Mouse (Mus musculus) liver (tissue): Measurements from ENCODE around the gene Hs3st2.

Experiments
- DNase-seq: peaks from one replicate; pipeline ENCODE4 v3.0.0-alpha.2; 2020; ENCODE audit warnings: mixed read lengths

Hs3st2 gene

DNA sequence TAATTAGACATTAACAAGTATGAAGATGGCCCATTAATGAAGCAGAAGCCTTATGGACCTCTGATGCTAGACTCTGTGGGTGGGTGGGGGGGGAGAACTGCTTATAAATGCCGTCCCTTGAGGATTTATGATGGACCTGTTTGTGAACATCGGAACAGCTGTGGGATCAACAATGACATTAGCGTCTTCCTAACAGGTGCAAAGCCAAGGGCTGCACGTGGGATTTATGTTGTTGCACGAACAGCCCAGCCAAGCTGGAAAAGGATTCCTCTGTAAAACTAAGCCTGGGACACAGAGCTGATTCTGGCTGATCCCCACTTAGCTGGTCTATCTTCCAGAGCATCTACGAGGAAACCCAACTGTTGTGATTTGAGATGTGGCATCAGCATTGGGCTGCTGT is 69.0 kb downstream of the Hs3st2 start:
- DNase-seq: no peak

DNA sequence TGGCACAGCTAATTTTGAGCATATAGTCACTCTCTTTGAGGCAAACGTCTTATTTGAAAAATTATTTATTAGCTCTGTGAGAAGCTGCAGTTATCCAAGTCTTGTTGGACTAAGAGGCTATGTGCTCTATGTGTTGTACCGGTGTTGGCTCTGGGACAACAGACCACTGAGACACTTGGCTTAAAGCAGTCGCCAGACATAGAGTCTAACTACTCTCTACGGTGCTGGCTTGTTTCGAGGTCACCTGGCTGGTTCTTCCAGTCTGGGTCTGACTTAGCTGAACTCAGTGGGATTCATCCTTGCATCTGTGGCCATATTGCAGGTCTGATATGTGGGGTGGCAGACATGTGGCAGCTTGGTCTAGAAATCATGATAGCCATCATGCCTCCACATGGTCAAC is 72.8 kb downstream of the Hs3st2 start:
- no peak for DNase-seq

DNA sequence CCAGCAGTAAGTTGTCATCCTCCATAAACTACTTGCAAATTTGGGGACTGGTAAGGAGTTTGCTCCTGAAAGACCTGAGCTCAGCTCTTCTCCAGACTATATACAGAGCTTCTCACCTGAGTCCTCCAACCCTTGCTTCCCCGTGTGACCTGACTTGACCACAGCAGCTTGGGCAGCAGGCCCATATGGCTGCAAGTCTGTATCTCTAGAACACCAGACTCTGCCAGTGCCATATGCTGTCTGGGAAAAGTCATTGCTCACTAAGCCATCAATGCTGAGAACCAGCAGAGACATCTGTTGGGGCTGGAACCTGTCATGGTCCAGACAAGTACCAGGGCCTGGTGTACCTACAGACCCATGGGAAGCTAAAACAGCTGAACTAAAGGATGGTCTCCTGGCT is 73.5 kb downstream of the Hs3st2 start:
- DNase-seq: no peak

DNA sequence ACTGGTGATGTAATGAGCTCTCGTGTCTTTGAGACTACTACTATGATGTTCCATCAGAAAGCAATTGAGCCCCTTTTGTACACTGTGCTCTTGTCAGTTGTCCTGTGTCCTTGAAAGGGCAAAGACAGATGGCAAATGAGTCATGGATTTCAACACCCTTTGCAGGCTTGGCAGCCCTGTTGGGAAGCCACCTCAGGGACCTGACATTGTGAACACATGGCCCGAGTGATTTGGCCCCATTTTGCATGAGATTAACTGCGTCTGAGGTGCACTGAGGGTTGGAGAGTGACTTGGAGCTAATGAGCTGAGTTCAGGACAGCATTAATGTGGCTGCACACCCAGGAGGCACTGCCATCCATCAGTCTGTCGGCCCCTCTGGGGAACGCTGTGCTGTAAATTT is 74.7 kb downstream of the Hs3st2 start:
- DNase-seq: no peak

DNA sequence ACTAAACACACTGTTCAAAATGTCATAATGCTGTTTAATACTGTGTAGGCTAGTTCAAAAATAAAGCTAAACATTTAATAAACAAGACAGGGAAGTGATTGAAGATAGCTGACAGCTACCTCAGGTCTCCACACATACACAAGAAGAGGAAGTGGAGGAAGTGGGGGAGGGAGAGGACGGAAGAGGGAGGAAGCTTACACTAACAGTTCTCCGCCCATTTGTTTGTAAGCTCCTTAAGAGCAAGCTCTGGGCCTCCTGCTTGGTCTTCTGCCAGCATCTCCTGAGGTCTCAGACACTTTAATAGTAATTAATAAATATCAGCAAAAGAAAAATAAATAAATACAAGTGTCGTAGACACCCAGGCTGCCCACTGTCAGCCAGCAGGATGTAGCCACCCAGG is 77.8 kb downstream of the Hs3st2 start:
- no peak for DNase-seq

DNA sequence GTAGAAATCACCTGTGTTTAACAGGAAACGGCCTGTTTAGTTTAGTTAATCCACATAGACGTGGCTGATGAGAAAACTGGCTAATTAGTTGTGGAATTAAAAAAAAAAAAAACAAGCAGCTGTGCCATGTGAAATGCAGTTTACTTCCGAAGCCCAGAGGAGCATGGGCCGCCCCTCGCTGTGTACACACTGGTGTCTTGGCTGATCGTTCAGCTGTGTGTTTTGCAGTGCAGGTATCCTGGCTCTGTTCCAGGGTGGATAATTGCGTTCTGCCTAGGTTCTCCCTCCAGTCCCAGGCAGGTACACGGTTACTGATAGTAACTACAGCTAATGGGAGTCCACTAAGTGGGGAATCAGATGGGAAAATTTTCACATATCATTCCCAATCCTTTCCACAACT is 86.6 kb downstream of the Hs3st2 start:
- no peak for DNase-seq

DNA sequence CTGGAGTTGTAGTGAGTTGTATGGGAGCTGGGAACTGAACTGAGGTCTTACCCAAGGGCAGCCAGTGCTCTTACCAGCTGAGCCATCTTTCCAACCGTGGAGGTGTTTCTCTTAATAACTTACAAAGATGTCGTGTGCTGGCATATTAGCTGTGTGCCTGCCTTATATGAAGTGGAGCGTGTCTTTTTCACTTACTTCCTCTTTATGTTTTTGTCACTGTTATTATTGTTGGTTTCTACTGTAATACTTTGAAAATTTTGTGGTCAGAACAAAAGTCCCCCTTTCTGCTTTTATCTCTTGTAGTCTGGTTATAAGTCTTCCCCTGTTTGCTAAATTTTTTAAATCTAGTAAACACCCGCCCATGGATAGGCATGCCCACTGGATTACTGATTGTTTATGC is 88.4 kb downstream of the Hs3st2 start:
- DNase-seq: no peak

DNA sequence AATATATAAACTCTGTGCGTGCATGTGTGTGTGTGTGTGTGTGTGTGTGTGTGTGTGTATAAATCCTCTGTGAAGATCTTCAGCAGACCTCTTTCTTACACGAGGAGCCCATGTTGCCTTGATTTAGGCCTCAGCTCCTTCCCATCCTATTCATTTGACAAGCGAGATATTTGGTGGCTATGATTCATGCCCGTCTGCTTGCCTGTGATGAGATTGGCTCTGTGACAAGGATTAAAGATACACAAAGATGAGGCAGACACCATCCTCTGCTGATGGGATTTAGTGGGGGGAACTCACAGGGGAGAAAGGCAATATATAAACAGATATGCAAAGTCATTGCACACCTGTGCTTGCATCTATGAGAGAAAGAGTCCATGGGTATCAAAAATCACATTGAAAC is 92.9 kb downstream of the Hs3st2 start:
- DNase-seq: no peak

DNA sequence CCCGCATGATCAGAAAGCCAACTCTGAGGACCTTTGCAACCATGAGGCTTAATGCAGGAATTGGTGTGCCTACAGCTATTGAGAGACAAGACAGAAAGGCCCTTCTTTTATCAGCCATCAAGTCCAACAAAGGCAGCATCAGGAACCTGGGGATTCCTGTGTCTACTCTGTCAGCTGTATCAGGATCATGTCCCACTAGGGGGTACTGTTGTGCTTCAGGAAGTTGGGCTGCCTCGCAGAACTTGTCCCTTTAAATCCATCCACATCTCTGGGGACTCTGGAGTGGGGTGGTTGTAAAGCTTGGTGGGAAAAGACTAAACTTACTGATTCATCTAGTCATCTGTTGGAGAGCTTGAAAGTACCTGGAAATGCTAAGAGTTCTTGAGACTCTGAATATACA is 93.6 kb downstream of the Hs3st2 start:
- no peak for DNase-seq

DNA sequence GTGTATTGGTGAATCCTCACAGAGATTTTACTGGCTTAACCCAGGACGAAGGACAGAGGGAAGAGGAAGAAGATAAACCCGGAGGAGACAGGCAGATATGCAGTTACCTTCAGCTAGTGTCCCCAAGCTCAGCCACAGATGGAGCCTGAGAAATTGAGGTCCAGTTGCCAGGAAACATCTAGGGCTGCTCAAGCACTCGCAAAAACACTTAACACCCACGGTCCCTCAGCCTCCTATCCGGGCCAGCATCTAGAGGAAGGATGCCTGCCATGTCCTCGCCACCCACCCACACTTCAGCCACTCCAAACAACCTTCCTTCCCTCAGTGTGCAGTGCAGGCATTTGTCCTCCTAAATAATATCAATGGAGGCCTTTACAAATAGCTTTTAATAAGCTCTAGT is 95.6 kb downstream of the Hs3st2 start:
- no peak for DNase-seq

DNA sequence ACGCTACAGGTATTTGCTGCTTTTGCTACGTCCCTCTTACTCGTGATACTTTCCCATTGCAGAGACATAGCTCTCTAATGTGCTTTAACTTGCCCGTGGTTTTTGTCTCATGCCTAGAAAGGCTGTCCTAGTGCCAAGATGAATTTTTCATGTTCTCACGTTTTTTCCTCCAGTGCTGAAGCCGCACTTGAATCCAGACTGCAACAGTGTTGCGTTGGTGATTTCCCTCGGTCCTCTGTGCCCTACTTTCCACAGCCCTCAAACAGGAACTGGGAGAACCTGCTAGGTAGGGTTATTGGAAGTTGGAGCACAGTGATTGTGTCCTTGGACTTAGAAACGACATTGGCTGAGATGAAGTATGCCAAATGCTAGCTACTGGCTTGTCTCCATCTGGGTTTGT is 97.7 kb downstream of the Hs3st2 start:
- DNase-seq: no peak

DNA sequence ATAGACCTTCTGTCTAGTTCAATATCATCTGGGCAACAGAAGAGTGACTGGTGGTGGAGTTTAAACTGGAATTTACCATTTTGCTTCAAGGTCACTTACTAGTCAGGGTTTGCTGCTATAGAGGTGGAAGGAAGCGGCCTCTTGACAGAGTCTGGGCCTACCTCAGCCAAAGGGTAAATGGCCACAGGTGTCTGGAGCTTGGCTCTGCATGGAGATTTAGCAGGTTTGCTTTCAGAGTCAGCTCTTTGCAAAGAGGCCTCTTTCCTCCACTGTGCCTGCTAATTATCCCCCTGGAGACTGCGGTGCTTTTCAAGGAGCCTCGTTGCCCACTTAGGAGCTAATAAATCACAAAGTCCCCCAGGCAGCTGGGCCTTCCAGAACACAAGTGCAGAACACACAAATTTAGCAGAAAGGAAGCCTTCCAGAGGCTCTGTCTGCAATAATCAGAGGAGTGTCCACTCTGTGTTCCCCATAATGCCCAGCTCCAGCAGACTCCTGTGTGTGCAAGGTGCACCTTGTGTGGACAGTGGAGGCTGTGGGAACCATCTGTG is 99.9 kb downstream of the Hs3st2 start:
- no peak for DNase-seq

DNA sequence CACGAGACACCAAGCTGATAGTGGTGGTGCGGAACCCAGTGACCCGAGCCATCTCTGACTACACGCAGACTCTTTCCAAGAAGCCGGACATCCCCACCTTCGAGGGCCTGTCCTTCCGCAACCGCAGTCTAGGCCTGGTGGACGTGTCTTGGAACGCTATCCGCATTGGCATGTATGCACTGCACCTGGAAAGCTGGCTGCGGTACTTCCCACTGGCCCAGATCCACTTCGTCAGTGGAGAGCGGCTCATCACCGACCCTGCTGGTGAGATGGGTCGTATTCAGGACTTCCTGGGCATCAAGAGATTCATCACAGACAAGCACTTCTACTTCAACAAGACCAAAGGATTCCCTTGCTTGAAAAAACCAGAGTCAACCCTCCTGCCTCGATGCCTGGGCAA is 108.9 kb downstream of the Hs3st2 start:
- DNase-seq: no peak

DNA sequence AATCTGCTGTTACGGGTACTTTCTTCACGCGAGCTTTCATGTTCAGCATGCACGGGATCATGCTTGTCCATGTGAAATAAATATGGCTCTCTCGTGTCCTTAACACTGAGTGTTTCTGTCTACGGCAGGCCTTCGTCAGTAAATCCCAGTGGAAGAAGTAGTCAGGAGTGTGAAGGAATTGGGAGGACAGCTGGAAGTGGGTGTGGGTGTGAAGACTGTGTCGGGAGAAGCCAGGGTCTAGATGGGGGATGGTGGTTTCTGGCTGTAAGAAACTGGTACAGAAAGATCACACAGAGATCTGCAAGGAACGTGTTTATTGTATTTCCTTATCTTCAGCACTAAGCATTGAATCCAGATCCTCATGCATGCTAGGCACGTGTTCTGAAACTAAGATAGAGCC is 110.0 kb downstream of the Hs3st2 start:
- DNase-seq: no peak

DNA sequence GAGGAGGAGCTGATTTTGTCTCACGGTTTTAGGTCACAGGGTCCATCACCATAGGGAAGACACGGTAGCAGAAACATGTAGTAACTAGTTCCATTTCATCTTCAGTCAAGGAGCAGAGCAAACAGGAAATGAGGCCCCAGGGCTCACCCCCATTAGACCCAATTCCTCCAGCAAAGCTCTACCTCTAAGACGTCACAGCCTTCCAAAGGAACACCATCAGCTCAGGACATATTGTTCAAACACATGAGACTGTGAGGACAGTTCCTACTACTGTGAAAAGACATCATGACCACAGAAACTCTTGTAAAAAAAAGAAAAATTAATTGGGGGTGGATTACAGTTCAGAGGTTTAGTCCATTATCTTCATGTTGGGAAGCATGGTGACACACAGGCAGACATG is 125.1 kb downstream of the Hs3st2 start:
- no peak for DNase-seq

DNA sequence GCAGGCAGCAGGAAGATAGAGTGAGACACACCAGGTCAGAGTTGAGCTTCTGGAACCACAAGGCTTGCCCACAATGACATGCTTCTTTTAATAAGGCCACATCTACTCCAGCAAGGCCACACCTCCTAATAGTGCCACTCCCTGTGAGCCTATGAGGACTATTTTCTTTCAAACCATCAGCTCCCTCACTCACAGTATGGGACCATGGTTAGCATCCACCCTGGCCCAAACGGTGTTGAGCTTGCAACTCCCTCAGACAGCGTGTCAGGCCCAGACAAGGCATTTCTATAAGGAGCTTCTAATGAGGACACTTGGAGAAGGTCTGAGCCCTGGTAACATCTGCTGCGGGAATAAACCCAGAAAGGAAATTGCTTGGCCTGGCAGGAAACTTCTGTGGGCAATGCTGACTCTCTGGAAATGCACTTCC is 125.5 kb downstream of the Hs3st2 start:
- no peak for DNase-seq

DNA sequence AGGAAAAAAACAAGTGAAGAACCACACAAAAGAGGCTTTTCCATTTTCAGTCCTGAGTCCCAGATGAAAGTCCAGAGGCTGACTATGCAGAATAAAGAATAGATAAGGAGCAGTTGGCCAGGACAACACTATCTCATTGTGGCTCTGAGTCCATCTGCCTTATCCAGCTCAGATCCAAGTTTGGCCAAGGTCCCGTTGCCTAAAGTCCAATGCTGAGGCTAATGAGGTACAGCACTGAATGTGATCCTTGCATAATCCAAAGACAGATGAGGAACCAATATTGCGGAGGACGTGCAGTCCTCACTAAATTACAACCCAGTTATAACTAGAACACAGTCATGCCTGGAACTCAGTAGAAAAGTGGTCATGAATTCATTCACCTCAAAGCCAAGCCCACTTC is 130.5 kb downstream of the Hs3st2 start:
- DNase-seq: no peak

DNA sequence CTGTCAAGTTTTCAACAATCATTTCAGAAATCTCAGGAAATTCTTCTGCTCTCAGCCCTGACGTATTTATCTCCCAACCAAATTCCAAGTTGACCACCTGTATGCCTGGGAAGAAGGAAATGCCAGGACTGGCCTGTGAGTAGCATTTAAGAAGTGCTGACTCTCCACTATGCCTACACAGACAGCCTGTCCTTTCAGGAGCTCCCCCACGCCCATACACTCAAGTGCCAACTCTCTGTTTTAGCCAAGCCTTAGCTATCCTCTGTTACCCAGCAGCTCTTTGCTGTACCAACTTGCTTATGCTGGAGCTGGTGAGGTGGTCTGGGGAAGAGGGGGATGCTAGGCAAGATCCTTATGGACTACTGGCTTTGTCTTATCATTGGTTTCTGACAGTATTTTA is 137.4 kb downstream of the Hs3st2 start:
- no peak for DNase-seq

DNA sequence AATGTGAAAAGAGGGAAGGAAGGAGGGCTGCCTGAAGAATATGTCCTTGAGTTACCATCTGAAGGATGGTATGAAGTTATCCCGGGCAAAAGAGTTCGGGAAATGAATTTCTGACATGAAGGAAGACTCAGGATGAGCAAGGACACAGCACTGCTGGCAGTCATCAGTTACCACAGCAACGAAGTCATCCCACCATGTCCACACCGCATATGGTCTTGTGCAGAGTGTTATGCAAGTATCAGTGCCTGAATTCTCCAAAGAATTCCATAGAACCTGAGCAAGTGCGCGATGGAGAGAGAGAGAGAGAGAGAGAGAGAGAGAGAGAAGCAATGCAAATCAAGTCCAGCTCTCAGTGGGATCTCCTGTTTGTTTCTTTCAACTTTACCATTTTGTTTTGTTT is 142.0 kb downstream of the Hs3st2 start:
- no peak for DNase-seq

DNA sequence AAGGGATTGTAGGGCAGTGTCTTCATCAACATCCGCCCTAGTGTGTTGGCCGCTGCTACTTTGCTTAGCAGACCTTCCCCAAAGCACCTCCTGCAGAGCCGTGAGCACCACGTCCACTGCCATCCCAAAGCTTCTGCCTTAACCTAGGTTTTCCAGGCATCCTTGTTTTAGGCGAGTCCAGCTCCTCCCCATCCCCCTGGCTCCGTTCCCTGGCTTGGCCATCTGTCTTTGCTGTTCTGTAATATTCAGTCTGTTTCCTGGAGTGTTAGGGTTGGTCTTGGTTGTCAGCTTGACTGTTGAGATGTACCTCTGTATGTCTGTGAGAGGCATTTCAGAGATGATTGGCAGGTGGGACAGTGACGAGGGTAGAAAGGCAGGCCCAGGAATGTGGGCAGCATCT is 142.7 kb downstream of the Hs3st2 start:
- no peak for DNase-seq

DNA sequence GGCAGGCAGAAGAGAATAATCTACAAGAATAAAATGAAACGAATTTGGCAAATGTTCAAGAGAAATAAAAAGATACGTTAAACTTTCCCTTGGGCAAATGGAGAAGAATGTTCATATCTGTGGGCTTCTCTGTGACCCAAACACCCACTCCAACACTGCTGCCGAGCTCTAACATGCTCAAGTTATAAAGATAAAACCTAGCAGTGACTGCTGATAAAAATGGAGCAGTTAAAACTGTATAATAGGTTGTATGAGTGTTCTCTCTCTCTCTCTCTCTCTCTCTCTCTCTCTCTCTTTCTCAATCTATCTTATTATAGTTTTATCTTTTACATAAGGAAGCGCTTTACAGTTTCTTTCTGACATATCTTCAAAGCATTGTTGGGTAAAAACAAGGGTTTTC is 144.3 kb downstream of the Hs3st2 start:
- no peak for DNase-seq

DNA sequence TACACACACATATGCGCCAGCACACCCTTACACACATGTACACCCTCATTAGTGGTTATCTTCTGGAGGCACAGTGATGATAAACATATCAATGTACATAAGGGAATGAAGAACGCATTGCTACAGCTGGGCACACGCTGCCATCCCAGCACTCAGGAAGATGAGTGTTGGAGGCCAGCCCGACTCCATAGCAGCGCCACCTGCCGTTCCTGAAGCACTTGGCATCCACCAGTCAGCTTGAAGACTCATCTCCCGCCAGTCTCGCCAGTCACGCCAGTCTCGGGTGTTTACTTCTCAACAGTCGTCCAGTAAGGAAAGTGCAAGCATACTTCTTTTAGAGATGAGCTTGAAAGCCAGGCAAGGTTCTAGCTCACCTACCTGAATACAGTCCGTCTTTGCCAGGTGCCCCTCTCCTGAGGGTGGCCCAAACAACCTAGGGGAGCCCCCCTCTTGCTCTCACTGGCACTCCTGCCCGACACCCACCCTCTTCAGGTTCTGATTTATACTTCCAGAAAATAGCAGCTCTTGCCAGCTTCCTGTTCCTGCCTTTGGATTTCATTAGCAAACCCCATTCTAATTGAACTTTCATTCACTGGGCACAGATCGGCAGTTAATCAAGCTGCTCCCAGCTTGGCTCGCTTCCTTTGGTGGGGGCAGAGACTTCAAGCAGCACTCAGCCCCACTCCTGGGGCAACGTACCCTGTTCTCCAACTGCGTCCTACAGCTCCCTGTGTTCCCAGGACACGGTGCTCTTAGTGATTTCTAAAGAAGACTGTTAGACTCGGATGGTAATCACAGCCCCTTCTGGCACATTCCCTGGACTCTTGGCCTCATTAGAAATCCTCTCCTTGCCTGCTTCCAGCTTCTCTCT is 148.0 kb downstream of the Hs3st2 start:
- DNase-seq: no peak

DNA sequence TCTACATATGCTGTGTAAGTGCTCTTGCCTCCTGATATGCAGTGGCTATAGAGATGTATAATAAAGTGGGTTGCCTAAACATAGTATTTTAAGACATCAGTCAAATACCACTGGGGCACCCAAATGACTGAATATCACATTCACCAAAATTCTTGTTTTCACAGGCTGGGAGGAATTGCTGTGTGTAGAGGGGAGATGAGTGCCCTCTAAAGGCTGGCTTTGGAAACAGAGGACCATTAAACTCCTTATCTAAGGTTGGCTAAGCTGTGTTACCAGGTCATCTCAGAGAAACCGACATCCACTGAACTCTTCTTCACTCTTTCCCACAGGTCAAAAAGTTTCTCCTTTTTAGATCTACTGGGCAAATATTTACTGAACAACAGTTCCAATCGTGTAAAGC is 150.8 kb downstream of the Hs3st2 start:
- no peak for DNase-seq

DNA sequence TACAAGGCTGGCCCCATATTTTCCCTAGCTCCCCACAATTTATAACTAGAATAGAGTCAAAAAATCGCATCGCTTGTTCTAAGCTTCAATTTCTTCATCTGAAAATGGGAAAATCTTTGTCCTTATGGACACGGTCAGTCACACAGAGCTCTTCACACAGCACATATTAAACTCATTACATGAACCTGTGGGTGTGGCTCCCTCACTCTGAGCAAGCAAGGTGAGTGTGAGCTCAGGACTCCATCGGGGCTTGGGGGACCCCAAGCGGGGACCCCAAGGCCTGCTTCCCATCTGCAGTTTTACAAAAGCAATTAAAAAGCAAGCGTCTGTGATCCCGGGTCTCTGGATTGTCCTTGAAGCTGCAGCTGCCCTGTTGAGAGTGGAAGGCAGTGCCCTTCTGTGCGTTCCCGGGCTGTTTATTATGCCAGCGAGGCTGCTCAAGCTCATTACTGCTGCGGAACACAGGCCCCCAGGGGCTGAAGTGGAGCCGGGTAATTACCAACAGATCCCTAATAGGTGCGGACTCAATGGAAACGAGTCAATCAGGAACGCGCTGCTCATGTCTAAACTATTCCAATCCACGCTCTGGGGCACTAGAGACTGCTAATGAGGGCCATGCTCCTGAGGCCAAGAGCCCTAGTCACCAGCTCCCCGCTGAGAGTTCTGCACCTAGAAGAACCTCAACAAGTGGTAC is 157.8 kb downstream of the Hs3st2 start:
- DNase-seq: no peak
